Mouse (Mus musculus) kidney, adult 2 months (tissue): ENCODE data around the gene Tgoln1.

Source experiments
- CTCF ChIP-seq: fragments of 200-500 bp; conservative IDR thresholded peaks from 2 replicates; pipeline ENCODE4 v1.5.1; 2011; ENCODE audit warnings: low read depth, mild to moderate bottlenecking, control low read depth, low read length, moderate library complexity, mixed read lengths; ENCODE audit not compliant: insufficient read depth, insufficient read length
- POLR2A ChIP-seq: fragments of 200-500 bp; IDR thresholded peaks from one replicate; pipeline ENCODE4 v1.6.1; 2011; ENCODE audit warnings: low read depth, low read length, control low read depth

DNA sequence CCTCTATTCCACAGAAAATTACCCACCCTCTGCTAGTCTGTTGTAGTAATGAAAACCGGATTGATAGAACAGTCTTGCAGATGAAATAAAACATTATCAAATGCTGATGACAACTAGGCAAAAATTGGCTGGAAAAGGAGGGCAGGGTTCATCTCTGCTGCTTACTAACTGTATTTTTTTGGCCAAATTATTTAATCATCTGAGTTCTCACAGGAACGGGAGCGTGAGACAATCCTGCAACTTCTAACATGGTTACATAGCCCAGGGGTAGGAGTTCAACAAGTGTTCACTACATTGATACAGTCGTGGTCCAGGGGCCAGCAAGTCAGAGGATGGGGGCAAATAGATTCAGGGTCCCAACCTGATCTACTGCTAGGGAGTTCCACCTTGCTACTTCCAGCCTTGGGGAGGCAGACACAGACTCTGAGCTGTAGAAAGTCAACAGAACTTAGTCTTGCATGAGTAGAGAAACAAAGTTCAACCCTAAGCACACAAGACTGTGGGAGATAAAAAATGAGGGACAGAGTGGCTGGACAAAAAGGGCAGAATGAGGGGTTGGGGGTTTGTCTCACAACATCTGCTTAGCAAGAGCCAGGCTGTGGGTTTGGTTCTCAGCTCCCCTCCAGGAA lies 33.5 kb downstream of the Tgoln1 start:
- no peak for TF ChIP-seq CTCF
- TF ChIP-seq POLR2A = no peak
